Mouse (Mus musculus) liver, embryonic 14.5 days (tissue): Measurements from ENCODE around the gene Gdf11. TPM values are rescaled to one million over a fixed set of nuclear protein-coding genes. Genes with fewer than 3 reads are reported as not detected.

ENCODE experiments used
- ATAC-seq: fragments of 200-750 bp; cut with Nextera tagmentation; 2 replicates; pipeline ENCODE4 v1.8.0; 2017; ENCODE audit warnings: moderate number of reproducible peaks, mild to moderate bottlenecking, moderate library complexity; ENCODE audit not compliant: insufficient read depth
- DNase-seq, 3 experiments: peaks; one replicate each; pipeline ENCODE4 v3.0.0-alpha.2; 2012 to 2013; ENCODE audit warnings: low read depth in 3 of 3, low spot score in 3 of 3
- H3K27ac ChIP-seq: fragments of 300-500 bp; sonication (generic); 2 replicates; pipeline ENCODE4 v1.5.1; 2014; ENCODE audit warnings: moderate library complexity, mild to moderate bottlenecking, control low read depth, inconsistent platforms
- H3K27me3 ChIP-seq: fragments of 300-500 bp; sonication (generic); 2 replicates; pipeline ENCODE4 v1.6.1; 2014; ENCODE audit warnings: mild to moderate bottlenecking, low read length, moderate library complexity; ENCODE audit not compliant: control insufficient read depth, insufficient read depth
- H3K36me3 ChIP-seq: fragments of 300-500 bp; sonication (generic); replicated peaks from 2 replicates; pipeline ENCODE4 v1.6.1; 2014; ENCODE audit warnings: low read depth; ENCODE audit not compliant: control insufficient read depth, insufficient read depth
- H3K4me1 ChIP-seq, 2 experiments: fragments of 200-500 bp in 1 of 2; fragments of 300-500 bp in 1 of 2; sonication (generic) in 1 of 2; replicated peaks; 2 replicates each; pipeline ENCODE4 v1.6.1; 2012 to 2014; ENCODE audit warnings: antibody characterized with exemption in 1 of 2, inconsistent platforms in 1 of 2, low read length in 1 of 2; ENCODE audit not compliant: control insufficient read depth in 2 of 2, insufficient read depth in 2 of 2
- H3K4me2 ChIP-seq: fragments of 300-500 bp; sonication (generic); 2 replicates; pipeline ENCODE4 v1.6.1; 2014; ENCODE audit warnings: low read depth, mild to moderate bottlenecking, control low read depth, moderate library complexity
- H3K4me3 ChIP-seq, 2 experiments: fragments of 200-500 bp in 1 of 2; fragments of 300-500 bp in 1 of 2; sonication (generic) in 1 of 2; 2 replicates each; pipeline ENCODE4 v1.5.1; 2012 to 2014; ENCODE audit warnings: low read depth in 2 of 2, low read length in 2 of 2, mild to moderate bottlenecking in 2 of 2, control low read depth in 1 of 2, inconsistent platforms in 1 of 2, moderate library complexity in 1 of 2; ENCODE audit not compliant: insufficient read depth in 1 of 2
- H3K9ac ChIP-seq: fragments of 300-500 bp; sonication (generic); replicated peaks from 2 replicates; pipeline ENCODE4 v1.6.1; 2014; ENCODE audit warnings: mild to moderate bottlenecking, control low read depth, moderate library complexity
- H3K9me3 ChIP-seq: fragments of 300-500 bp; sonication (generic); 2 replicates; pipeline ENCODE4 v1.6.1; 2016; ENCODE audit warnings: low read length, mixed read lengths; ENCODE audit not compliant: control insufficient read depth
- CTCF ChIP-seq: IDR thresholded peaks from 2 replicates; pipeline ENCODE4 v1.5.1; 2016; ENCODE audit warnings: antibody characterized with exemption, low read depth, control low read depth
- EP300 ChIP-seq: IDR thresholded peaks from 2 replicates; pipeline ENCODE4 v1.6.1; 2016; ENCODE audit warnings: antibody characterized with exemption, low read depth
- WGBS: fragments of 180-500 bp; shearing (Covaris S2); extraction: QIAGEN DNeasy Blood & Tissue Kit; methylation state at CpG from one replicate; pipeline ENCODE4 v1.1.7; 2014; ENCODE audit not compliant: insufficient replicate concordance; 5-methylcytosine and 5-hydroxymethylcytosine counted together
- polyA plus RNA-seq, 2 experiments: library from polyadenylated mRNA; depleted of rRNA in 1 of 2; stranded (reverse) in 1 of 2; unstranded in 1 of 2; fragments of >200 nt; fragmentation: Nextera tagmentation in 1 of 2; extraction: Ambion mirVana in 1 of 2; gene quantifications; 2 replicates each; pipeline versions ENCODE4 v1.2.1 to v1.2.3; 2012 to 2014

Gene Gdf11
- polyA plus RNA-seq, 2 experiments: 0.23 to 0.36 TPM

DNA sequence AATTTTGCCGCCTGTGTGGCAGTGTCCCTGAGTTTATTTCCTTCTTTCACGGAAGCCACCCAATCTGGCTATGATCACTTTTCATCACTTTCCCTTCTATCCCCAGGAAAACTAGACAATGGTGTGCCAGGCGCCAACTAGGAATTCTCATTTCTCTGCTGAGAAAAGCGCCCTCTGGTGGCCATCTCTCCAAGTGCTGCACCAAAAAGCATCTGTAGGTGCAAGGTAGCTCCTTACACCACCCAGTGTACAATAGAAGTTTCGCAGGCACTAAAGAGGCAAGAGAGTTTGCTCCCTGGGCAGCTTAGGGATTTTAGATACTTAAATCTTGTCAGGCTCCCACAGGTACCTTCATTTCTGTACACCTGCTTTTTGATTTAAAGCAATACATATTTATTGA is 21.7 kb upstream of the Gdf11 start:
- TF ChIP-seq EP300: no peak
- TF ChIP-seq CTCF: peak; percentile 94
- no peaks in the 10 kb centered on the region for H3K36me3 ChIP-seq
- WGBS: 17% methylated on average over 5 of the region's 5 CpGs

DNA sequence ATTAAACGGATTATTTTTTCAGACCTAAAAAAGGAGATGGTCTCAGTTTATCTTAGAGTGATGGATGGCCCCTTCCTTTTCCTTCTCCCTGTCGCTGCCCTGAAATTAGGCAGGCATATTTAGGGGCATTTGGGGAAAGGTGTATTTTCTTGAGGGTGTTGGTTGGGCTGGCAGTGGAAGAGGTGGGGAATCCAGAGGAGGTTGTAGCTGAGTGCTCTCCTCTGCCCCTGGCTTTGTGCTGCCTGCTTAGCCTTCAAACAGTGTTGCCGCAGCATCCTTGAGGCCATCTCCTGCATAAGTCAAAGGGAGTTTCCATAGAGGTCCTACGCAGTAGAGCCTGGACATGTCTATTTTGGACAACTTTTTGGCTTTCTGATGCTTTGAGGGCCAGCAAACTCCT is 21.3 kb upstream of the Gdf11 start:
- no peak for ATAC-seq
- WGBS: 60% methylated on average over 4 of the region's 4 CpGs

More for the DNA sequence above, 21.7 kb upstream of the Gdf11 start:
- Histone ChIP-seq H3K4me3 (no peak overlapping the region), H3K27ac (no peak overlapping the region), H3K4me1 (peaks cover 0 to 3% of the 10 kb centered on the region in 2 experiments; a peak in 1 of 4 replicates), H3K4me2 (no peak overlapping the region), H3K9ac (no peak overlapping the region), H3K9me3 (no peaks in the 10 kb centered on the region), H3K27me3 (peaks cover 26% of the 10 kb centered on the region)
- ATAC-seq (no peak), DNase-seq (peak; percentile 55 to 64 (median 56))

DNA sequence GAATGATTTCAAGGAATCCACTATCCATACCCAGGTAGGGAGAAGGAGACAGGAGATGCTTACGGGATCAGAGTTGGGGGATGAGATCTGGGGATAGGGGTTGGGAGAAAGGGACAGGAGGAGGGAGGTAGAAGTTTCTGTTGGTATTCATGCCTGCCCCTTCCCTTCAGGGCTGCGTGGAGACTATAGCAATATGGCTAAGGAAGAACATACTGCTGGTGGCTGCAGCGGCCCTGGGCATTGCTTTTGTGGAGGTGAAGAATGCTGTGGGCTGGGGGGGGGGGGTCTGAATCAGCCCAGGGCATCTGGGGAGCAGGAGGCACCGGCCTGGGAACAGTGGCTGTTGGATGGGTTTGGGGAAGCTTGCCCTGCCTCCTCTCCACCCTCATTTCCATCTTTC is 20.8 kb upstream of the Gdf11 start:
- Histone ChIP-seq H3K36me3 (no peaks in the 10 kb centered on the region), H3K4me1 (peaks cover 0 to 3% of the 10 kb centered on the region in 2 experiments; a peak in 1 of 4 replicates), H3K27me3 (peaks cover 26% of the 10 kb centered on the region), H3K9me3 (no peaks in the 10 kb centered on the region), H3K4me2 (no peak overlapping the region), H3K27ac (no peak overlapping the region), H3K9ac (no peak overlapping the region), H3K4me3 (no peak overlapping the region)
- no peak for DNase-seq
- WGBS: 51% methylated on average over 4 of the region's 4 CpGs
- TF ChIP-seq EP300 (no peak), CTCF (no peak)
- no peak for ATAC-seq

More for the DNA sequence above, 21.3 kb upstream of the Gdf11 start:
- Histone ChIP-seq H3K27ac (no peak overlapping the region), H3K9ac (no peak overlapping the region), H3K4me1 (peaks cover 0 to 3% of the 10 kb centered on the region in 2 experiments; a peak in 1 of 4 replicates), H3K27me3 (peaks cover 26% of the 10 kb centered on the region), H3K9me3 (no peaks in the 10 kb centered on the region), H3K4me3 (no peak overlapping the region), H3K36me3 (no peaks in the 10 kb centered on the region), H3K4me2 (no peak overlapping the region)
- no peak for TF ChIP-seq EP300
- TF ChIP-seq CTCF: no peak
- DNase-seq: no peak

DNA sequence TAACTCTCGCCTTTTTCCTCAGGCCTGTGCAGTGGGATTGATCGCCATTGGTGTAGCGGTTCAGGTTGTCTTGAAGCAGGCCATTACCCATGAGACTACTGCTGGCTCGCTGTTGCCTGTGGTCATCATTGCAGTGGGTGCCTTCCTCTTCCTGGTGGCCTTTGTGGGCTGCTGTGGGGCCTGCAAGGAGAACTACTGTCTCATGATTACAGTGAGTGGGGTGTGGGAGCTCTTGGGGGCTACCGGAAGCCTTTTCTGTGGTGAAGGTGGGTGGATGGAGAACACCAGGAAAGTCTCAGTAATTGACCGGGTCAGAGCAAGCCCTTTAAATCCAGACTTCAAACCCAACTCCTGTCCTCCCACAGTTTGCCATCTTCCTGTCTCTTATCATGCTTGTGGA is 19.9 kb upstream of the Gdf11 start:
- Histone ChIP-seq H3K27ac (no peak overlapping the region), H3K4me1 (peaks cover 0 to 3% of the 10 kb centered on the region in 2 experiments; a peak in 1 of 4 replicates), H3K9me3 (no peaks in the 10 kb centered on the region), H3K4me3 (no peak overlapping the region), H3K9ac (no peak overlapping the region), H3K36me3 (no peaks in the 10 kb centered on the region), H3K27me3 (peaks cover 26% of the 10 kb centered on the region), H3K4me2 (no peak overlapping the region)
- TF ChIP-seq EP300 (no peak), CTCF (no peak)
- no peak for DNase-seq
- WGBS: 50% methylated on average over 6 of the region's 6 CpGs
- ATAC-seq: no peak

DNA sequence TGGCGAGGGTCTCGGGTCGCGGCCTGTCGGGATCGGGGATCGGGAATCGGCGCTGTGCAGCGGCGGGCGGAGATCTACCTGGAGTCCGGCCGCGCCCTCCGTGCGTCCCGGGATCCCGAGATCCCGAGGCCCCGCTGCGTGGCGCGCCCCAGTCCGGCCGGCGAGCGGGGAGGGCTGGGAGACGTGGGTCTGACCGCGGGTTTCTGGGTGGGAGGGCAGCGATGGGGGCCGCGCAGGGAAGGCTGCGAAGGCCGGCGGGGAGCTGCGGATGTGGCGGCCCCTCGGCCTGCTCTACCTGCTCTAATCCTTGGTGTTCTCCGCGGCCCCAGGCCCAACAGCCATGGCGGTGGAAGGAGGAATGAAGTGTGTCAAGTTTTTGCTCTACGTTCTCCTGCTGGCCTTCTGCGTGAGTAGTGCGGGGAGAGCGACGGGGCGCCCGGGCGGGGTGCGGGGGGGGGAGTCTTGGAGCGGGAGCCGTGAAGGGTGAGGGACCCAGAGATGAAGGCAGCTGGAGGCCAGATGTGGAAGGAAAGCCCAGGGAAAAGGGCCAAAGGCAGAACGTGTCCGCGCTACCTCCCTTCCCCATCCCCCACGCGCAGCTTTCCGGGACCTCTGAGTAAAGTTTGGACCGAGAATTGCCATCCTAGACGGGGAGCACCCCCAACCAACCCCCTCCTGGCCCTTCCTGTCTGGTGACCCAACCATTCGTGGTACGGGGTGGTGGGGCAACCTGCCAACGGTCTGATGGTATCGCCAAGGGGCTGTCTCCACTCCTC is 18.7 kb upstream of the Gdf11 start:
- Histone ChIP-seq H3K27ac (no peak overlapping the region), H3K4me3 (peak overlapping the region; percentile 61 to 64), H3K9me3 (no peaks in the 10 kb centered on the region), H3K27me3 (peaks cover 26% of the 10 kb centered on the region), H3K4me2 (peak overlapping the region; percentile 41), H3K9ac (peak overlapping the region; percentile 59), H3K4me1 (peaks cover 0 to 3% of the 10 kb centered on the region in 2 experiments; a peak in 1 of 4 replicates), H3K36me3 (no peaks in the 10 kb centered on the region)
- WGBS: 3% methylated on average over 66 of the region's 66 CpGs
- TF ChIP-seq CTCF (no peak), EP300 (no peak)
- ATAC-seq (peak; percentile 14; the same call in 1 of the 2 replicates), DNase-seq (no peak)
